Mouse (Mus musculus): ENCODE data around the gene Rsbn1l.
A peak's percentile ranks its signal among the peaks of the same experiment; 100 is the strongest.

The Rsbn1l gene

DNA sequence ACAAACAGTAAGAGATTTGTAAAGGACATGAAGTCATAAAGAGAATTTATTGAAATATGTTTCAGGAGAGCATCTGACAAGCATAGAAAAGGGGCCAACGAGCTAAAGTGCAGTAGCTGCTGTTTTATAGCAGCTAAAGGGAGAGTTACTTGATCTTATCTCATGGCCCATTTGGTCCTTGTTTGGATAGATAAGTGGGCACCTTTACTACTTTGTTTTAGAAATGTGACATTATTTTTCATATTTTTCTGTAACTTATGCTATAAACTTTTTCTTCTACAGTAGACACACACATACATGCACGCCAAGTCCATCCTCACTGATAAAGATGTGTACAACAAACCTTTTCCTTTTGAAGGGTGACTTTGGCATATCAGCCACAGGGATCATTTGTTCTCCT lies 50.8 kb downstream of the Rsbn1l start:
- no peak for DNase-seq (ENCODE audit: low read depth, low spot score)

DNA sequence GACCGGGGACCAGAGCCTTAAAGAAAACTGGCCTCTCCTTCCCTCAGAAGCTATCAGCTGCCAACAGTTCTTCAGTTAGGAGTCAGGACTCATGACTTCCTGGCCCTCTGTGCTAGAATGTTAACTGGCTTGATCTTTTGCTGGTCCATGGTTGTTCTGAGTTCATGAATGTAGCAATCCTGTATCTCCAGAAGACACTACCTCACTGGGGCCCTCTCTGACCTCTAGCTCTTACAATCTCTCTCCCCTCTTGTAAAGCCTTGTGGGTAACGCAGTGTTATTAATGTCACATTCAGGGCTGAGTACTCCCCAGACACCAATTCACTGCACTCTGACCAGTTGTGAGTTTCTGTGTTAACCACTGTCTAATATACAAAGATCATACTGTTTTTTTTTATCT lies 51.6 kb downstream of the Rsbn1l start:
- no peak for DNase-seq (ENCODE audit: low read depth, low spot score)

DNA sequence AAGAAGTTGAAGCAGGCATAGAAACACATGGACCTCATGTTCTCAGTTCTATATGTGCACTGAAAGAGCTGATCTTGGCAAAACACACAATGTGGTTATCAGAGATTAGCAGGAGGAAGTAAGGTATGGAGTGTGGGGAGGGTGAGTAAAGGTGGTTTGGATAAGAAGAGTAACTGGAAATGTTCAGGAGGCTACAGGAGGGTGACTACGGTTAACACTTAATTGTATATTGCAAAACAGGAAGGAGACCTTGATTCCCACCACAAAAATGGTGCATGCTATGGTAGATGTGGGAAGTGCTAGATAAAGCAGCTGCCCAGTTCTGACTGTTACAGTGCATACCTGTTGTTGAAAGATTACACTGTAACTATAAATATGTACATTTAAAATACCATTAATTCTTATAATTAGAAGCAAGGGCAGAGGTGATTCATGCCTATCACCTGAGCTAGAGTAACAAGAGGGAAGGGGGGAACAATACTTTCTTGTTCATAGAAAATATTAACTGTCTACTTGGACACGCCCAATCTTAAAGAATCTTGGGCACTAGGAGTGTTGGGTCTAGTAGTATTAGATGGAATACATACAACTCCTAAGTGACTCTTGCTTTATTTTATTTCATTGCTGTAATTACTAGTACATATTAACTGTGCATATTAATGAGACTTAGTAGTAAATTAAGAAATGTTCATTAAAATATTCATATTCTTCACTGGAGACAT lies 58.6 kb downstream of the Rsbn1l start:
- DNase-seq (ENCODE audit: low read depth, low spot score), result no peak

DNA sequence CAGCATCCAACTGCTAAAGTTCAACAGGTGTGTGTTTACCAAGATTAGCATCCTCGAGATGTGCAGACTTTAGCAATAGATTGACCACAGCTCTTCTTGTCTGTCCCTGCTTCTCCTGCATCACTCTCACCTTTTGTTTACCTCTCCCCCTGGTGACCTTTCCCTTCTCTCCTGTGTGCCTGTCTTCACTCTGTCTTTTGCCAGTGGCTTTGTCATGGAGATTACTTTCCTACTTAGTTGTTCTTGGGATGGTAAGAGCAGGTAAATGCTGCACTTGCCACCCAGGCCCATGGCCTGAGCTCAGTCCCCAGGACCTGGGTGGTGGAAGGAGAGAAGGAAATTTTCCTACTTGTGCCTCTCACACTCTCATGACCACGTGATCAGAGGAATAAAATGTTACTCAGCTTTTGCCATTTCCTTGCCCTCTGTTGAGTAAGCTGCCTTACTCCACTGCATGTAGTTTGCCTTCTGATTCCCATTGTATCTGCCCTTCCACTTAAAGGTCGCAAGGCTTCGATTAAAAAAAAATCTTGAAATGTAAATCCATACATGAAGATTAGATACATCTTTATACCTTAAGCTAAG lies 72.1 kb downstream of the Rsbn1l start:
- DNase-seq (ENCODE audit: low read depth, low spot score), result peak; percentile 86

DNA sequence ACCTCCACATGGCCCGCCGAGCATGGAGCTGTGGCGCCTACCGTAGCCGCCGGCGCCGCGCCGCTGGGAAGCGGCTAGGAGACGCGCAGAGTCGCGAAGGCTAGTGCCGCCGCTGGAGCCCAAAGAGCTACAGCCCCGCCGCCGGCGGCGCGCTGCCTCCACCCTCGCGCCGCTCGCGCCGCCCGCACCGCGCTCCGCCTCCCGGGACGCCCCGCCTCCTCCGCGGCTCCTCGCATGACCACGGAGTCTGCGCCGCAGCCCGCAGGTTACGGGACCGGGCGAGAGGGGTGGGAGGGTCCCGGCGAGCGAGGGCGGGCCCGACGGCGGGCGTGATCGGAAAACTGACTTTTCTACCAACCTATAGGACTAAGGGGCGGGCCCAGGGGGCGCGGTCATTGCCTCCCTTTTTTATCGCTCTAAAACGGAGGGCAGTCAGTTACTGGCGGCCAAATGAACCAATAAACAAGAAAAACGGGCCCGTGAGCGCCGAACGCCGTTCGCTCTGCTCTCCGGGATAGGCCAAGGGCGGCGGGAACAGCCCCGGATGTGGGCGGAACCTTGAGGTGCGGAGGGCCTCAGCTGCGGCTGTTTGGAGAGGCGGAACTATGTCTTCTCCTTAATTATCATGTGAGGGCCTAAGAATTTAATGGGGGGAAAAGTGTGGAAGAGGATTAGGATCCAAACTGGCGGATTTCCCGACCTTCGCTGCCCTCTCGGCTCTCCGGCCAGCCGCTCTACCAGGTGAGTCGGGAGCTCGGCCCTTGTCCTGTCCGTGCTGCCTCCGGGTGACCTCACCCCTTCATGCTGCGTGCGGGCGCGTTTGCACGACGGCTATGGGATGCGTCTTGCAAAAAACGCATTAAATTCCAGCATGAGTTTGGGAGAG lies 74.0 kb downstream of the Rsbn1l start, which contains the start of the genes Phtf2 and Tmem60:
Gene Phtf2 (minus strand): TSS at position 210 of the 886 bp plus-strand sequence.
Gene Tmem60 (plus strand): TSS at position 277 of the 886 bp plus-strand sequence.
- DNase-seq (ENCODE audit: low read depth, low spot score), result peak; percentile 97

DNA sequence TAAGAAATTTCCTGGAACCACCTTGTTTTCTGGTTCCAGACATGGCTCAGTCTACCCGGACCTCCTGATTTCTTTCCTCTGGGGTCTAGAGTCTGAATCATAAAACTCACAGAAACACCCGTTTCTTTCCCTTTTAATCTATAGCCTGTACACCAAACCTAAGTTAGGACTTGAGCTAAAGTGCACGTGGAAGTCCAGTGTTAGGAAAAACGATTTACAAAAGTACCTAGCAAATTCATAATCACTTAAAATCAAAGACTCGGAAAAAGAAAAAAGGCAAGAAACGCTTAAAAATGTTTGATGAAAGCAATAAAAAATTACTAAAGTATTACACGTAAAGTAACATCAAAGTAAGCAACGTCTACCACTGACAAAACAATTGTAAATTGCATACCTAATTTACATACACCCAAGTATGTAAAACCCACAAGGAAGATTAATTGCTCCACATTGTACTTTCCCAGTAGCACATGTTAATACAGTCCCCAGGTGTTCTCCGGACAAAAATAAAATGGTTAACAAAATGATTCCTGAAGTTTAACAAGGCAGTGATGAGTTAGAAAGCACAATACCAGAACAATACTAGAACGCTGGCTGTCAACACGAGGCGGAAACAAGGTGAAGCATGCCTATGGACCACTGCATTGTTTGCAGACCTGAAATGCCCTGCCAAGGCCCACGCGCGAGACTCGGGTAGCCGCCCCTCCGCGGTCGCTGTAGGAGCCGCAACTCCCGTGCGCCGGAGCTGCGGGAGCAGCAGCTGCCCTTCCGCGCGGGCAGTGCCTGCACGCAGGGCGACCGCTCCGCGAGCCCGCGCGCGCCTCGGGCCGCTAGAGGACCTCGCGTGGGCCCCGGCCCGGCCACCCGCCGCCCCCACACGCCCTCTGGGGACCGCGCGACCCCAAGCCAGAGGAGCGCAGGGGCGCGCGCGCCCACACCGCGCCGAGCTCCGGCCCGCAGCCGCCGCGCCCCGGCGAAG lies 75.1 kb downstream of the Rsbn1l start:
- peak; percentile 37 for DNase-seq (ENCODE audit: low read depth, low spot score)

DNA sequence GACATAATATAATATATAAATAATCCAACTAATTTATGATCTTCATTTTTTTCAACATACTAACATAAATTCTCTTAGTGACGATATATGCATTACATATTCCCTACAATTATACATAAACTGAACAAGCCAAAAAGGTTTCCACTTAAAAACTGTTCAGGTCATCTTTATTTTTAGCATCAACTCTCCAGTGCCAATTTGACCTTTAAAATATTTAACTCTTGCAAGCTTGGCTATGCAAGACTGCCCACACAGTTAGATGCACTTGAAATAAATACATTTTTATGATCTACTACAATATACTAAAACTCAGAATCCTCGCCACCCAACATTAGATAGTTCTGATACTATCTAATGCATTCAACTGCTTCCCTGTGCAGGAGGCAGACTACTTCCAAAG lies 75.8 kb downstream of the Rsbn1l start:
- no peak for DNase-seq (ENCODE audit: low read depth, low spot score)

DNA sequence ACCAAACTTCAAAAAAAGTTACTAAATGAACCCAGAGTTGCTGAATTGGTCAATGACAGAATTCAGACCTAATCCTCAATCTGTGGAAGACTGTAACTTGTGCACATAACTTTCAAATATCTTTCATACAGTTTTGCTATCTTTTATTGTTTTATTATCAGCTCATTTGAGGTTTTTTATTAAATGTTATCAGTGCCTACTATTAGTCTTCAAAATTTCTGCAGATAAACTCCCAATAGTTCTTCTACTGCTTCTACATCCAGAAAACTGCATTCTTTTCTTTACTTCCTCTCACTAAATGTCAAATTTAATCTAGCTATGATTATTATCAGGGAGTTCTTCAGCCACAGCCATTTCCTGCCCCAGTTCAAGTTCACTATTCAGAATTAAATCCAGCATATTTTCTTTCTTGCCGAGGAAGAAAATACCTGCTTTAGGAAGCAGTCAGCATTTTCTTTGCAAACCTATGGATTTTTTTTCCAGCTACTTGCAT lies 79.2 kb downstream of the Rsbn1l start:
- DNase-seq (ENCODE audit: low read depth, low spot score), result no peak

DNA sequence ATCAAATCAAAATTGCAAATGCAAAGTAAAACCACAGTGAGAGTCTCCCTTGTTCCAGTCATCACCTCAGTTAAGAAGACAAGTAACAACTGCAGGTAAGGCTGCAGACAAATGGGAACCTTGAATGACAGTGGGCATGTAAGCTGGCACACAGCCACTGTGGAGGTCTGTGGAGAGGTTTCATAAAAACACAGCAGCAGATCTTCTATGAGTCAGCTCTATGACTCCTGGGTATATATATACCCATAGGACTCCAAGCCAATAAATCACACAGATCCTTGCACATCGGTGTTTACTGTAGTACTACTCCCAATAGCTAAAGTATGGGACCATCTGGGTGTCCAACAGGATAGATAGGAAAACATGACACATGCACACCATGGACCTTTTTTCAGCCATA lies 83.1 kb downstream of the Rsbn1l start:
- no peak for DNase-seq (ENCODE audit: low read depth, low spot score)

DNA sequence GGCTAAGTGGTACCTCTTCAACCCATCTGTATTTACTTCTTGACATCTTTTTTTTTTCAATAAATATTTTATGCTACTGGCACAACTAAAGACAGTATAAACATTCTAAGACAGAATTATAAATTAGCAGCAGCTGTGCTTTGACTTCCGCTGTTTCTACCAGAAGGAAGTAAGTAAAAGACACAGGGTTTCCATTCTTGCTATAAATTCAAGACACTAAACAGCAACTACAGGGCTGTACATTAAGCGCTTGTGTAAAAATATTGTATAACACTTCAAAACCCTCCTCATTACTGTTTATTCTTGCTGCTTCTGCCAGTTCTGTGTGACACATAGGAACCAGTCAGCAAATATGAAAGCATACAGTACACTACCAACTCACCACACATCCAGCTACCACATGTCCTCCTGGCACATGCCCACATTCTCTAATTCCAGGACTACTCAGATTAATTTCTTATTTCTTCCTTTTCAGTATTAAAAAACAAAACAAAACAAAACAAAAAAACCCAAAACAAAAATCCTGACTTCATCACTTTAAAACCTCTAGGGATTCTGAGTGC lies 90.9 kb downstream of the Rsbn1l start:
- no peak for DNase-seq (ENCODE audit: low read depth, low spot score)

DNA sequence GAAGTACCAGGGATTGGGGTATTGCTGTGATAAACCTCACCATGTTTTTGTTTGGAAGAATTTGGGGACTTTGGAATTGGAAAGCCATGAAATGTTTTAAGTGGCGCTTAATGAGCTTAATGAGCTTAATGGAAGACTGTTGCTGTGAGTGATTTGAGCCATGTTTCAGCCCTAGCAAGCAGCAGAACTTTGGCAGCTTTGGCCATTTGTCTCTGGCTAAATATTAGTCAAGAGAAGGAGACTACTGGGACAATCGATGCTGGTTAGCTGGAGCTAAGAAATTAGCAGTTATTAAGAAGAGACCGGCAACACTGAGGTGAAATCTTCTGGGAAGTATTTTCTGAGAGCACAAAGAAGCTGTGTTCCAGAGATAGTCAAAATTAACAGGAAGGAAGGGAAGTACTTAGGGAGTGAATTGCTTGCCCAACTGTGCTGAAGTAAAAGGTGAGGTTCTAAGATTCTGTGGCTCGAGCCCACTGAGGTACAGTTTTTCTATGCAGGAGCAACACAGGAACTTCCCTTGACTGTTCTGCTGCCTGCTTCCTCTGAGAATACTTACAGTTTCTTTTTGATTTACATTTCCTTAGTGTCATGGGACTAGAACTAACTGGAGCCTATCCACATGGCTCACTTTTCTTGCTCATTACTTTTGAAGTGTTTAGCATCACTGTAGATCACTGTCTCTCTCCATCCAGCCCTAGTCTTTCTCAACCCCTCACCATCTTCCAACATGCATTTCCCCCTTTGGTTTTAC lies 91.8 kb downstream of the Rsbn1l start:
- no peak for DNase-seq (ENCODE audit: low read depth, low spot score)

DNA sequence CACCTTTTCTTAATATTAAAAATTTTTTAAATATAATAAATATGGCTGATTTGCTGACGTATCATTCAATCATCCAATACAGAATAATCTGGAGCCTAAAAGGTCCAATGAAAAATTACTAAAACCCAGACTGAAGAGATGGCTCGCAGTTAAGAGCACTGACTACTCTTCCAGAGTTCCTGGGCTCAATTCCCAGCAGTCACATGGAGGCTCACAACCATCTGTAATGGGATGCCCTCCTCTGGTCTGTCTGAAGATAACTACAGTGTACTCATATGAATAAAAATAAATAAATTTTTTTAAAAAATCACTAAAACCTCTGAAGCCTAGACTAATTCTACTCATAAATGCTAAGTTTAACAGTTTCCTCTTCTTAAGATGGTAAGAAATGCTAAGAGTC lies 94.3 kb downstream of the Rsbn1l start:
- DNase-seq (ENCODE audit: low read depth, low spot score), result no peak

DNA sequence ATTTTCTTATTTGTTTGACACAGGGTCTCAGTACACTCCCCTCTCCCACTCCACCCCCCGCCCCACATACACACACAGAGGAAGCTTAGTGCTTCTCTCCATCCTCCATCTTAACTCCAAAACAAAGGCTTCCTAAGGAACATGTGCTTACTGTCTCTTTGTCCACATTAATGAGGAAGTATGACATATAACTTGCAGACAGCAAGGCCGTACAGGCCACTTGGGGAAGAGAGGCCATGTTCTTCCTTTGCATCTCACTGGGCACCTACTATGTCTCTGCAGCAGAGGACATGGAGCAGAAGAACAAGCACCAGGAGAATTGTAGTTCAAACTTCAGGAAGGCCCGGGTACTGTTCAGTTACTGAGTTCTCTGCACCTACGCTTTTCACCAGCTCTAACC lies 95.6 kb downstream of the Rsbn1l start:
- DNase-seq (ENCODE audit: low read depth, low spot score), result no peak

DNA sequence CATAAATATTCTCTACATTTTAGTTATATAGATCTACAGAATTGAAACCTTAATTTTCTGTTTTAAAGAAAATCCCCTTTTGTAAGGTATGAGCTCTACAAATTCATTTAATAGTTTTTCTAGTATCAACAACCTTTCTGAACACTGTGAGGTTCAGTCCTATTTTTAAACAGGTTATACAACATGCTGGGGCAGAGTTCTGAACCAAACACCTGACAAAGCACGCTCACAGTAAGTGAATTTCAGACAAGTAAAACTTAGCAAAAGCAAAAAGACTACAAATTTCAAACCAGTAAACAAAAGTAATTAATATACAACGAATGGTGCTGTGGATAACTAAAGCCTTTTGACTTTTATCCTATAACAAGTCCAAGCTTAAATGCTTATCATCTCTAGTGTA lies 97.8 kb downstream of the Rsbn1l start:
- DNase-seq (ENCODE audit: low read depth, low spot score), result no peak

DNA sequence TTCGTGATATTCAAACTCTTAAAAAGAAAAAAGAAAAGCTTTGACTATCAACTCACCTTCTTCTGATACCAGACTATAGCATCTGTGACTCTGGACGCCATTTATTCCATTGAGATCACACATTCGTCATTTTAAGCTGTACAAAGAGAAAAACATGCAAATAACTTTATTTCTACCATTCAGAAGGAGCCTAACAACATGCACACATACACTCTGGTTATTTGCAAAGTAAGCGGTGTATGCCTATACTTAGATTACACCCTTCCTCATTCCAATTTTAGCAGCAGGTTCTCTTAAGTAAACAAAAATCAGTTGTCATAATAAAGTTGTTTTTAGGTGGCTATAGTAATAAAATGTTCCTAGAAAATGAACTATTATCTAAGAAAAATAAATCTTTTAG lies 101.1 kb downstream of the Rsbn1l start:
- DNase-seq (ENCODE audit: low read depth, low spot score), result no peak

DNA sequence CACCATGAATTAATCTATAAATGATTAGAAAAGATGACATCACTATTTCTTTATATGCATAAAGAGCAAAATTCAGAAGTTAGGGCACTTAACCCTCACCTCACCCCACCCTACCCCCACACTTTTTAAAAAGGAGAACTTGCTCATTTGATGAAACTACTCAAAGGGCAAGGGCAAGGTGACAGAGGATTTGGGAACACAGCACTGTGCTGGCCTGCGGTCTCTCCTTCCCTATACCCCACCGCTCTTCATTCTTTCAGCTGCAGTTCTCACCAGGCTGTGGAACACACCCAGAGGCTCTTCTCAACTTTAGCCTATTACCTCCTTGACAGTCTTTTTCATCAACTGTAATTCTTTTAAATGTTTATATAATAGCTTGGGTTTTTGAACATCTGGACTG lies 109.2 kb downstream of the Rsbn1l start:
- DNase-seq (ENCODE audit: low read depth, low spot score), result no peak

DNA sequence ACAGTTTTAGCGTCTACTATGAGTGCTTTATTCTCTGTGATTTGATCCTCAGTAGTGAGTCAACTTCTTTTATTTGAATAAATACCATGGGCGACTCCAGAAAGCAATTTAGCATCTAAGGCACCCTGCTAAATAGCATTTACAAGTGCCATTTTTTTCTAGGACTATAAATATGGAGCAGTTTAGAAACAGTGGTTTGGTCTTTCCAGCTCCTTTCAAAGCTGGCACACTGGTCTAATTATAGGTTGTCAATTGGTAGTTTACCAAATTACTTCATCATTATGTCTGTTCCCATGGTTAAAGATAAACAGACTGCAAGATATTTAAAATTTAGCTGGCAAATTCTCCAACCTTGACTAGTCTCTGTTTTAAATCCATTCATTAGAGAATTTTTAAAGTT lies 112.4 kb downstream of the Rsbn1l start:
- no peak for DNase-seq (ENCODE audit: low read depth, low spot score)

DNA sequence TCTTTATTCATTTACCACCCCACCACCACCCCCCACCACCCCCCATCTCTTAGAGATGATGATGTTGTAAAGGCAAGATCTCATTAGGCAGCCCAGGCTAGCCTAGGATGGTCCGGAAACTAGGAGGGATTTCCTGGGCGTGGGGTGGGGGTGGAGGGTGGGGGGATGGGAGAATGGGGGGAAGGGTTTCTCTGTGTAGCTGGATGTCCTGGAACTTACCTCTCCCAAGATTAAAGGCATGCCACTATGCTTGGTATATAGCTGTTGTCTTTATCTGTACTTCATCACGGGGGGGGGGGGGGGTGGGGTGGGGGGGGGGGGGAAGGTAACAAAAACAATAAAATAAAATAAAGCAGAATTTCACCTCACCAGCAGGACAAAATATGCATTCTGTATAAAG lies 112.8 kb downstream of the Rsbn1l start:
- no peak for DNase-seq (ENCODE audit: low read depth, low spot score)
